Mouse (Mus musculus) natural killer cell, adult 2 months (primary cell): Measurements from ENCODE around the gene Mvp.

ENCODE experiments used
- DNase-seq, 2 experiments: peaks; one replicate each; pipeline ENCODE4 v3.0.0; 2022; ENCODE audit warnings: low spot score in 2 of 2

Mvp gene

GRCm38 (mm10) chr7:127019306-127019960 lies 5.0 kb upstream of the Mvp start:
- no peak for DNase-seq

GRCm38 (mm10) chr7:127018416-127019305 lies 4.2 kb upstream of the Mvp start:
- no peak for DNase-seq

- DNase-seq: no peak
These were observed 3.5 kb upstream of the Mvp start for GRCm38 (mm10) chr7:127017950-127018345.

- peak; percentile 97 for DNase-seq
These were observed 2.8 kb upstream of the Mvp start, which contains the start of gene Pagr1a for GRCm38 (mm10) chr7:127016971-127017949. Gene Pagr1a, minus strand, starts transcription at chr7:127017352.

- no peak for DNase-seq
These were observed 2.1 kb upstream of the Mvp start for GRCm38 (mm10) chr7:127016486-127016938.

GRCm38 (mm10) chr7:127016481-127016485 lies 1.9 kb upstream of the Mvp start, which contains the start of gene Pagr1b:
Gene Pagr1b, minus strand, starts transcription at chr7:127016484.
- DNase-seq: no peak

GRCm38 (mm10) chr7:127016081-127016480 lies 1.7 kb upstream of the Mvp start:
- peak in 1 of 2 experiments; percentile 44 for DNase-seq

GRCm38 (mm10) chr7:127014993-127015392 lies 572 bp upstream of the Mvp start:
- no peak for DNase-seq

- DNase-seq: no peak
These were observed 1.0 kb downstream of the Mvp start for GRCm38 (mm10) chr7:127013385-127013784.

GRCm38 (mm10) chr7:127012845-127013244 lies 1.6 kb downstream of the Mvp start:
- DNase-seq: no peak

- no peak for DNase-seq
These were observed 2.0 kb downstream of the Mvp start for GRCm38 (mm10) chr7:127012374-127012773.

- no peak for DNase-seq
These were observed 2.7 kb downstream of the Mvp start for GRCm38 (mm10) chr7:127011717-127012116.

- no peak for DNase-seq
These were observed 3.4 kb downstream of the Mvp start for GRCm38 (mm10) chr7:127011051-127011450.

- no peak for DNase-seq
These were observed 4.9 kb downstream of the Mvp start for GRCm38 (mm10) chr7:127009307-127010085.

- peak in 1 of 2 experiments; percentile 32 for DNase-seq
These were observed 6.0 kb downstream of the Mvp start for GRCm38 (mm10) chr7:127008239-127009019.

- no peak for DNase-seq
These were observed 7.0 kb downstream of the Mvp start for GRCm38 (mm10) chr7:127007313-127008024.

GRCm38 (mm10) chr7:127004122-127004875 lies 10.1 kb downstream of the Mvp start:
- DNase-seq: no peak

GRCm38 (mm10) chr7:127003620-127004019 lies 10.8 kb downstream of the Mvp start:
- no peak for DNase-seq

GRCm38 (mm10) chr7:126999568-126999967 lies 14.9 kb downstream of the Mvp start:
- no peak for DNase-seq
